Mouse (Mus musculus) heart, postnatal 0 days (tissue): ENCODE results near the gene Cachd1.

Experiments
- CTCF ChIP-seq: IDR thresholded peaks from 2 replicates; pipeline ENCODE4 v1.5.1; 2016; ENCODE audit warnings: antibody characterized with exemption, control low read depth, low read depth
- EP300 ChIP-seq: IDR thresholded peaks from 2 replicates; pipeline ENCODE4 v1.6.1; 2016; ENCODE audit warnings: antibody characterized with exemption, low read depth

GRCm38 (mm10) chr4:100943689-100944088 lies 167.2 kb downstream of the Cachd1 start:
- TF ChIP-seq EP300, result no peak
- no peak for TF ChIP-seq CTCF
